Mouse (Mus musculus) lung, postnatal 36 days (tissue): ENCODE results near the gene Gm49380.

Experiments
- DNase-seq: peaks from one replicate; pipeline ENCODE4 v3.0.0; 2022; ENCODE audit warnings: mixed read lengths

The Gm49380 gene

DNA sequence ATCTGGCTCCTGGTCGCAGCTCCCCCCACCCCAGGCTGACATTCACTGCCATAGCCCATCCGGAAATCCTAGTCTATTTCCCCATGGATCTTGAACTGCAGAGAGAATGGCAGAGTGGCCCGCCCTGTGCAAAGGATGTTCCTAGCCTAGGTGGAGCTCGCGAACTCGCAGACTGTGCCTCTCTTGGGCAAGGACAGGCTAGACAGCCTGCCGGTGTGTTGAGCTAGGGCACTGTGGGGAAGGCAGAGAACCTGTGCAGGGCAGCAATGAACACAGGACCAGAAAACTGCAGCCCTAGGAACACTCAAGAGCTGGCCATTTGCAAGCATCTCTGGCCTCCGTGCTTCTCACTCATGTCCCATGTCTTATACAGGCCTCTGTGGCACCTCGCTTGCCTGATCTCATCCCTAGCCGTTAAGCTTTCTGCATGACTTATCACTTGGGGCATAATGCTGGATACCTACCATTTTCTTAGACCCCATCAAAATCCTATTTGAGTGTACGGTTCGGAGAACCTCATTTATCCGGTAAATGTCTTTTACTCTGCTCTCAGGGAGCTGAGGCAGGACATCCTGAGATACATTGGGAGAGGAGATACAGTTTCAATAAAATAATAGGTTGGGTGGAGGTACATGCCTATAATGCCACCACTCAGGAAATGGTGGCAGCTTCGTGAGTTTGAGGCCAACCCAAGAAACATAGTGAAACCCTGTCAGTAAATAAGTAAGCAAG is 68.7 kb downstream of the Gm49380 start:
- DNase-seq: no peak

DNA sequence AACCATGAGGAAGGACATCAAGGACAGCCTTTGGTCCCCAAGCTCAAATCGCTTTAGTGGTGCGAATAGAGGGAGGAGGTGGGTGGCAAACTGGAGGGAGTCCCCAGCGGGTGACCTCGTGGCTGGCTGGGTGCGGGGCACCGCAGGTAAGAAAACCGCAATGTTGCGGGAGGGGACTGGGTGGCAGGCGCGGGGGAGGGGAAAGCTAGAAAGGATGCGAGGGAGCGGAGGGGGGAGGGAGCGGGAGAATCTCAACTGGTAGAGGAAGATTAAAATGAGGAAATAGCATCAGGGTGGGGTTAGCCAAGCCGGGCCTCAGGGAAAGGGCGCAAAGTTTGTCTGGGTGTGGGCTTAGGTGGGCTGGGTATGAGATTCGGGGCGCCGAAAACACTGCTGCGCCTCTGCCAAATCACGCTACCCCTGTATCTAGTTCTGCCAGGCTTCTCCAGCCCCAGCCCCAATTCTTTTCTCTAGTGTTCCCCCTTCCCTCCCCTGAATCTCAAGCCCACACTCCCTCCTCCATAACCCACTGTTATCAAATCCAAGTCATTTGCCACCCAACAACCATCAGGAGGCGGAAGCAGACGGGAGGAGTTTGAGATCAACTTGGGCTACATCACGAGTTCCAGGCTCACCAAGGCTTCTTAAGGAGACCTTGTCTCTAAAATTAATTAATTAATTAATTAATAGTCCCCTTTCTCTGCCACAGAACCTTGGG is 69.4 kb downstream of the Gm49380 start:
- no peak for DNase-seq

DNA sequence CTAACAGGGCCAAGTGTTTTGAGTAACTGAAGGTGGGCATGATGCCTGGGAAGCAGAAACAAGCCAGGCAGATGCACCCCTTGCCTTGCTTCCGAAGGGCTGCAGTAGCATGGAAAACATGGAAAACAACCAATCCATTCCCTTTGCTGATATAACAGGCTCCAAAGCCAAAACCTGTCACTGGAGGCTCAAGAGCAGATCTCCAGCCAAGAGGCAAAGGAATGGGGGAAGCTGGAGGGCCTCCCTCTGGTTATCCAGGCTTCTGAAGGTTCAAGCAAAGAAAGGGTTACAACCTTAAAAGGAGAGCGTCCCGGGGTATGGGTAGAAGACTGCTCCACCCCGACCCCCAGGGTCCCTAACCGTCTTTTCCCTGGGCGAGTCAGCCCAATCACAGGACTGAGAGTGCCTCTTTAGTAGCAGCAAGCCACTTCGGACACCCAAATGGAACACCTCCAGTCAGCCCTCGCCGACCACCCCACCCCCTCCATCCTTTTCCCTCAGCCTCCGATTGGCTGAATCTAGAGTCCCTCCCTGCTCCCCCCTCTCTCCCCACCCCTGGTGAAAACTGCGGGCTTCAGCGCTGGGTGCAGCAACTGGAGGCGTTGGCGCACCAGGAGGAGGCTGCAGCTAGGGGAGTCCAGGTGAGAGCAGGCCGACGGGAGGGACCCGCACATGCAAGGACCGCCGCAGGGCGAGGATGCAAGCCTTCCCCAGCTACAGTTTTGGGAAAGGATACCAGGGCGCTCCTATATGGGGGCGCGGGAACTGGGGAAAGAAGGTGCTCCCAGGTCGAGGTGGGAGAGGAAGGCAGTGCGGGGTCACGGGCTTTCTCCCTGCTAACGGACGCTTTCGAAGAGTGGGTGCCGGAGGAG is 70.2 kb downstream of the Gm49380 start, which contains the start of gene Thy1:
Thy1 (plus strand) TSS at position 549 of the 872 bp plus-strand sequence.
- DNase-seq: no peak

DNA sequence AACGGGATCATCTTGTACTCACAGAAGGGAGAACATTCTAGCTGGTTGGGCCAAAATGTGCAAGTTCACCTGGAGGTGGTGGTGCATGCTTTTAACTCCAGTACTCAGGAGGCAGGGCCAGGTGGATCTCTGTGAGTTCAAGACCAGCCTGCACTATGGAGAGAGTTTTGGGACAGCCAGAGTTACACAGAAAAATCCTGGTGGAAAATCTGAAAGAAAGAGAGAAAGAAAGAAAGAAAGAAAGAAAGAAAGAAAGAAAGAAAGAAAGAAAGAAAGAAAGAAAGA is 71.0 kb downstream of the Gm49380 start:
- no peak for DNase-seq

DNA sequence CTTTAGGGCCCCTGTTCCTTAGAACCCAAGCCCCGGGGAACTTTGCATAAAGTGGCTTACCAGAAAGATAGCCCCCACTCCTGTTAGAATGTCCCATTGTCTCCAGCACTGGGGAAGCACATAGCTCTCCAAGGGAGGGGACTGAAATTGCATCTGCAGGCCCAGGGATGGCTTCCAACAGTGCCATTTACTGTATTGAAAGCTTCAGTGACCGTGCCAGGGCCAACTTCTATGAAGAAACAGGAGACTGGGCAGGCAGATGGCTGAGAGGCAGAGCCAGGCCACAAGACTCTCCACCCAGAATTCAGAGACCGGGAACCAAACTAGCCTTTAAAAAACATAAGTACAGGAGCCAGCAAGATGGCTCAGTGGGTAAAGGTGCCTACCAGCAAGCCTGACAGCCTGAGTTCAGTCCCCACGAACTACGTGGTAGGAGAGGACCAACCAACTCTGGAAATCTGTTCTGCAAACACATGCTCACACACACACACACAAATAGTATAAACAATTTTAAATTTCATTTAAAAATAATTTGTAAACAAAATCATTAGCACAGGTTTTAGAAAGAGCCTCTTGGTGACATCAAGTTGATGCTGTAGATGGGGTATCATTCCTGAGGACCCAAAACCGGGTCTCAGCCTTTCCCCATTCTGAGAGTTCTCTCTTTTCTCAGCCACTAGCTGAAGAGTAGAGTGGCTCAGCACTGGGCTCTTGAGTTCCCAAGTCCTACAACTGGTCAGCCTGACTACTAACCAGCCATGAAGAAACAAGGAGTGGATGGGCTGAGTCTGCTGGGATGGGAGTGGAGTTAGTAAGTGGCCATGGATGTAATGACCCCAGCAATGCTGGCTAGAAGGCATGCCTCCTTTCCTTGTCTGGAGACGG is 71.5 kb downstream of the Gm49380 start:
- no peak for DNase-seq

DNA sequence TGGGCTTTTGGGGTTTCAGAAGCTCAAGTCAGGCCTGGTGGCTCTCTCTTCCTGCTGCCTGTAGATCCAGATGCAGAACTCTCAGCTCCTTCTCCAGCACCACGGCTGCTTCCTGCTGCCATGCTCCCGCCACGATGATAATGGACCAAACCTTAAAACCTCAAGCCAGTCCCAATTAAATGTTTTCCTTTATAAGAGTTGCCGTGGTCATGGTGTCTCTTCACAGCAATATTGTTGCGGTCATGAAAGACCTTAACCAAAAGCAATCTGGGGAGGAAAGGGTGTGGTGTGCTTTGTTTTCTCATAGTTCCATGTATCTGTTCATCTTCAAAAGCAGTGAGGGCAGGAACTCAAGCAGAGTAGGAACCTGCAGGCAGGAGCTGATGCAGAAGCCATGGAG is 76.2 kb downstream of the Gm49380 start:
- DNase-seq: no peak

DNA sequence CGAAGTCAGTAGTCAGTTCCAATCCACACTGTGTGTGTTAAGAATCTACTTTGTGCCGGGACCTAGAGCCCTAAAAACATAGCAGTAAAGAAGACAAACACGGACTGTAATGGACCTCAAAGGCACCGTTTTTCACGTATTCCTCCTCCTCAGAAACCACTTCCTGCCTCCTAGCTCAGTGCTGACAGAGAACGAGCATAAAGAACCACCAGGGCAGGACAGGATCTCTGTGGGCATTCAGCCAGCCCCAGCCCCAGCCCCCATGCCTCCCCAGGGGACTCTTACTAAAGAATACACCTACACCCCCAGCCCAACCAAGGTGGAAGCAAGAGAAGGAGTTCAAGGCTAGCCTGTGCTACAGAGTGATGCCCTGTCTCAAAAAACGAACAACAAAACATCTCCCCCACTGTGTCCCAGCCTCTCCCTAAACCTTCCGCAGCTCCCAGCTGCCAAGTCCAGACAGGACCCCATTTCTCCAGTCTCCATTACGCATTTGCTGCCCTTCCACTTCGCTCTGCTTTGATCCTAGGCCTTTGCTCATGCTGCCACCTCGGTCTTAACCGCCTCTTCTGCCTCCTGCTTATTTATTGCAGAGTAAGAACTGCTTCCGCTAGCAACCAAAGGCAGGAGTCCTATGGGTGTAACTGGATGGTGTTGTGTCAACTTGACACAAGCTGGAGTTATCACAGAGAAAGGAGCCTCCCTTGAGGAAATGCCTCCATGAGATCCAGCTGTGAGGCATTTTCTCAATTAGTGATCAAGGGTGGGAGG is 79.2 kb downstream of the Gm49380 start:
- DNase-seq: no peak

DNA sequence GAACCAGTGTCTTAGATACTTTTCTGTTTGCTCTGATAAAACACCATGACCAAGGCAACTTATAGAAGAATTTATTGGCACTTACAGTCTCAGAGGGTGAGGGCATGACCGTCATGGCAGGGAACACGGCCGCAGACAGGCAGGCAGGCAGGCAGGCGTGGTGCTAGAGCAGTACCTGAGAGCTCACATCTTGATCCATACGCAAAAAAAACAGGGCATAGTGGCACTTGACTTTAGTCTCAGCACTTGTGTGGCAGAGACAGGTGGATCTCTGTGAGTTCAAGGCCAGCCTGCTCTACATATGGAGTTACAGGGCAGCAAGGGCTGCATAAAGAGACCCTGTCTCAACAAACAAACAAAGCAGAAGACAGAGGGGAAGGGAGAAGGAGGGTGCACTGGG is 80.0 kb downstream of the Gm49380 start:
- no peak for DNase-seq

DNA sequence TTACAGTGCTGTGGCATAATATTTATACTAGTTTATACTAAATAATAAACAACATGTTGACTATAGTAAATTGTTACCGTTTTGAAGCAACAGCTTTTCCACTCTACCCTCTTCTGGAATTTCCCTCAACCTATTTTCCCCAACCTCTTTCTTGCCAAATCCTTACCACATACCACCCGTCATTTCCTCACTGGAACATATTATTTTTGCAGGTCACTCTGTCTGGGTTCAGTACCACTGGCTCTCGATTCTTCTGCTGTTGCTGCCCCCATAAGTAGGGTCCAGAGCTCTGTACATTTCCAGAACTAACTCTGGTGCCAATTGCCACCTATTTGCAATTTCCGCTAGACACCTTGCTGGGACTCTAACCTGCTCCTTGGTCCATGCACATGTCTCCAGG is 81.4 kb downstream of the Gm49380 start:
- no peak for DNase-seq

DNA sequence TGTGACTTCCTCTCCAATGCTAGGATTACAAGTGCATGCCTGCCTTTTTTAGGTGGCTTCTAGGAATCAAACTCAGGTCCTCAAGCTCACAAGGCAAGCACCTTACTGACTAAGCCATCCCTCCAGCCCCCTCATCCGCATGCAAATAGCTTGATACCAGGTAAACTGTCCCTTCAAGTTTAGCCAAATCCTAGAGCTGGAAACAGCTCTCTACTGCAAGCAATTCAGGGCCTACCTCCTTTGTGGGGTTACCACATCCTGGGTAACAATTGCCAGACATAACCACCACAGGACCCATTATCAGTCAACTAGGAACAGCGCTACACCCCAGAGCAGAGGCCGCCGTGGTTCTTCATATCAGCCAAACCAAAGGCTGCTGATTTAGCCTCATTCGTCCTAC is 82.2 kb downstream of the Gm49380 start:
- DNase-seq: no peak

DNA sequence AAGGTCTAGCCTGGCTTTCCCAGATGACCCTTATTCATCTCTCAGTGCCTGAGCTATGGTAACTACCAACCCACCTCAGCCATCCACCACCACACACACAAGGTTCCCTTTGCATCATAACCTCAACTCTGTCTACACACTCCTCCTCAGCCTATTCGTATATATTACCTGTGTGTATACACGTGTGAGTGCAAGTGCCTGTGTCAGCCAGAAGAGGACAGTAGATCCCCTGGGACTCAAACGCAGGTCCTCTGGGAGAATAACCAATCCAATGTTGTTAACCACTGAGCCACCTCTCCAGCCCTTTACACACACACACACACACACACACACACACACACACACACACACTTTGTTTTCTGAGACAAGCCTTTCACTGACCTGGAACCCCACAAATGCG is 82.7 kb downstream of the Gm49380 start:
- no peak for DNase-seq

DNA sequence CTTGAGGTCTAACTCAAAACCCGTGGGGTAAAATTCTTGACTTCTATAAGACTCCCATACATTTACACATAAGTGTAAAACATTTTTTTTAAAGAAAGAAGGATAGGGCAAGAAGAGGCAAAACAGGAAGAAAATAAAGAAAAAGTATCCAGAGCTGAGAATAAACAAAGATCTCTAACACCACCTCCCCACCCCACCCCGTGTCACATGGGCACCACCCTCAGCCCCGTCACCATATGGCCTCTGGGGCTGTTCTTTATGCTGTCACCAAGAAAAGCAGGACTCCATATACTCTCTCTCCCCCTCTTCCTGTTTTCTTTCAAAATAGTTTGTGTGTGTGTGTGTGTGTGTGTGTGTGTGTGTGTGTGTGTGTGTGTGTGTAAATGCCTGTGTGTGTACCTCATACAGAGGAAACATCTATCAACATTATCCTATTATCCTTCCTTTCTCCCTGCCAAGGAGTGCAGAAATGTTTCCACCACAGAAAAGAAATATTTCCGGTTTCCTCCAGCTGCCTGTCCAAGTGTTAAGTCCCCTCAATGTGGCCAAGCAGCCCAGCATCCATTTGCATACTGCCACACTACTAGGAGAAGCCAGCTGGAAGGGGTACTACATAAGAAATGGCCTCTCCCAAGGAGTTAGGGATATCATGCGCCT is 83.6 kb downstream of the Gm49380 start:
- DNase-seq: no peak

DNA sequence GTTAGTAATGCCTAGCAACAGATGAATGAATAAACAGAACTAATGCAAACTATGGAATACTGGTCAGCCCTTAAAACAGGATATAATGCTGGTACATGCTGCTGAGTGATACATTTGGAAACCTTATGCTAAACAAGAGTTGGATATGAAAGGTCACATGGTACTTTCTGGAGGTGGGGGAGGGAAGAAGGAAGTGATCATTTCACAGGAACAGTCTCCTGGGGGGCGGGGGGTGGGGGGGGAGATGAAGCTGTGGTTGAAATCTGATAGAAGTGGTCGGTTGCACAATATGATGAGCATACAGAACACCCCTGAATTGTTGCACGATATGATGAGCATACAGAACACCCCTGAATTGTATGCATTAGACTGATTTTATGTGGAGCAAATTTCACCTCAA is 89.2 kb downstream of the Gm49380 start:
- no peak for DNase-seq

DNA sequence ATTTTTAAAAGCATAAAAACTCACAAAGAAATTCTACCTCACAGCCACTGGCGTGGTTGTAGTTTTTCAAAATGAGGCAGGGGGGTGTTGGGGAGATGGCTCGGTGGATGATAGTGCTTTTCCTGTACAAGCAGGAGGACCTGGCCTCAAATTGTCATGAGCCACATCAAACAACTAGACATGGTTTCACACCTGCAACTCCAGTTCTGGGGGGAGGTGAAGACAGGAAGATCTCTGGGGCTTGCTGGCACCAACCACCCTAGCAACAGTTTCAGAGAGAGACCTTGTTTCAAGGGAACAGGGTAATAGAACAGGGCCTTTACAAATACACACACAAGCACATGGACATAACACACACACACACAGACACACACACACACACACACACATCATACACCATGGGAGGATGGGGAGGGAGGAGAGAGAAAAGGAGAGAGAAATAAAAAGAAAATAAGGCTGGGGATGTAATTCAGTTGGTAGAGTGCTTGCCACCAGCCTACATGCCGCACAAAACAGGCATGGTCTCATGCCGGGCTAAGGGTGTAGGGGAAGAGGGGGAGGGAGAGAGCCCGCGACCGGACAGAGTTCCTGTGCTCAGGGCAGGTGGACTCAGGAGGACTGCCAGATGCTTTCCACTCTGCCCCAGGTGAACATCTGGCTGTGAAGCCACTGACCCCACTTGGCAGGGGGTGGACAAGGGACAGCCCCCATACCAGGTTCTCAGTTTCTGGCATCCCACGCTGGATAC is 91.0 kb downstream of the Gm49380 start:
- no peak for DNase-seq

DNA sequence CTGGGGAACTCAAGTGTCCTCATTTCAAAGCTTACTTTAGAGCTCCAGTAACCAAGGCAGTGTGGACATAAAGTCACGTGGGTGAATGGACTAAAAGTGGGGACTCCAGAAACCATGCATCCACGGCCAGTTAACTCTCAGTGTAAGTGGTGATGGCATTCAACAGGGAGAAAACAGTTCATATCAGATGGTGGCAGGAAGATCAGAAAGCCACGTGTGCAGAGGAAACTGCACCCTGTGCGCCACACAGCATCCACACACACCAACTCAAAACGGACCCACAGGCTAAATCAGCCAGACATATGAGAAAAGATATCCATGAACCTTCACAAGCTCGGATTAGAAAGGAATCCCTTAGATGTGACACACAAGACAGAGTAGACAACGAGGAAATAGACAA is 93.3 kb downstream of the Gm49380 start:
- no peak for DNase-seq

DNA sequence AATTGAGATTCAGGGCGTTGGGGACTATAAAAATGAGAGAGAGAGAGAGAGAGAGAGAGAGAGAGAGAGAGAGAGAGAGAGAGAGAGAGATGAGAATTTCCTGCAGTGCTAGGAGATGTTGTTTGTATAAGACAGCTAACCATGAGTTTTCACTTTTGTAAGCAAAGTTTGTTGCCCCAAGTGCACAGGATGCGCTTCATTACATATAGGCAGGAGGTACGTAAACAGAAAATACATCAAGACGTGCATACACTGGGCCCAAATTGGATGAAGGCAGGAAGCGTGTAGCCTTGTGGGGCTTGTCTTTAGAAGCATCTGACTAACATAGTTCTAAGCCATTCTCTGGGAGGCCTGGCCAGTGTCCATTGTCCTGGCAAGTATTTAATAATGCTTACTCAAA is 95.5 kb downstream of the Gm49380 start:
- DNase-seq: no peak
